Mouse (Mus musculus) lung, adult 2 months (tissue): ENCODE data around the gene Dnmt3b.

Source experiments
- CTCF ChIP-seq: fragments of 200-500 bp; IDR thresholded peaks from 2 replicates; pipeline ENCODE4 v1.5.1; 2011; ENCODE audit warnings: mild to moderate bottlenecking, low read length, control low read depth; ENCODE audit not compliant: insufficient read depth
- POLR2A ChIP-seq: fragments of 200-500 bp; IDR thresholded peaks from 2 replicates; pipeline ENCODE4 v1.6.1; 2011; ENCODE audit warnings: low read depth, mild to moderate bottlenecking, control low read depth, low read length, borderline replicate concordance; ENCODE audit errors: extremely low read depth

- TF ChIP-seq CTCF (no peak), POLR2A (no peak)
These were observed 76.0 kb downstream of the Dnmt3b start for GRCm38 (mm10) chr2:153725291-153725690.
